Comparison of ENCODE assay signal across 23 mouse cellular contexts in the genomic region with DNA sequence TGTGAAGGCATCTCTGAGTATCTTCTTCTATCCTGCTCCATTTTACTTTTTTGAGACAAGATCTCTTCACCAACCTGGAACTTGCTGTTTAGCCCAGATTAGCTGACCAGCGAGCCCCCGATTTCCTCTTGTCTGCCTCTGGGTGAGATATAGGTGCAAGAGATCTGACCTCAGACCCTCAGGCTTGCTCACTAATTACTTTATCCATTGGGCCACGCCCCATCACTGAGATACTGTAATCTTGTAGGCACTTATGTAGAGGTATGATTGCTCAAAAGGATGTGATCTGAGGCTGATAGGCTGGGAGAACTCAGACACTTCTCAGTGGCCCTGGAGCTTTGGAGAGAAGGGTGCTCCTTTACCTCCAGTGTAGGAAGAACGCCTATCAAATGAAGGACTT. TPM values are rescaled to one million over a fixed set of nuclear protein-coding genes. Genes with fewer than 3 reads are reported as not detected.
"Had no signal": no experiment of that assay in that cellular context is flagged by ENCODE, and none has a peak within 500 bp of the region (broad histone marks: within the 10 kb centered on the region; RNA-seq: fewer than 3 reads in every experiment).

No protein-coding gene starts in this region.

- H3K4me3 ChIP-seq: liver, embryonic 15.5 days; midbrain, embryonic 10.5 days; midbrain, embryonic 13.5 days; midbrain, embryonic 15.5 days; myocyte; neural tube, embryonic 13.5 days; neural tube, embryonic 15.5 days had no signal

- H3K27ac ChIP-seq: liver, embryonic 15.5 days; midbrain, embryonic 10.5 days; midbrain, embryonic 13.5 days; midbrain, embryonic 15.5 days; neural tube, embryonic 13.5 days; neural tube, embryonic 15.5 days had no signal

- DNase-seq: lung, adult 18-20 months; lung, embryonic 14.5 days; lung, postnatal 10 days; lung, postnatal 4 days; retina, postnatal 1 day; right cerebral cortex, adult 18-20 months; right cerebral cortex, postnatal 25 days; right cerebral cortex, postnatal 4 days; spleen, adult 18-20 months; thymus, adult 18-20 months; thymus, postnatal 25 days; thymus, postnatal 4 days had no signal

- H3K27me3 ChIP-seq: midbrain, embryonic 15.5 days; neural tube, embryonic 13.5 days had no signal

- H3K4me1 ChIP-seq: midbrain, embryonic 10.5 days; midbrain, embryonic 13.5 days; midbrain, embryonic 15.5 days; neural tube, embryonic 15.5 days had no signal

- H3K36me3 ChIP-seq: liver, embryonic 15.5 days; midbrain, embryonic 10.5 days; midbrain, embryonic 13.5 days; midbrain, embryonic 15.5 days; neural tube, embryonic 13.5 days; neural tube, embryonic 15.5 days had no signal

- ATAC-seq: midbrain, embryonic 13.5 days; midbrain, embryonic 15.5 days had no signal

- H3K4me2 ChIP-seq: liver, embryonic 15.5 days; lung, embryonic 14.5 days; midbrain, embryonic 13.5 days; midbrain, embryonic 15.5 days; neural tube, embryonic 13.5 days; neural tube, embryonic 15.5 days had no signal

- H3K9ac ChIP-seq: liver, embryonic 15.5 days; lung, embryonic 14.5 days; midbrain, embryonic 13.5 days; midbrain, embryonic 15.5 days; neural tube, embryonic 13.5 days; neural tube, embryonic 15.5 days had no signal

- H3K9me3 ChIP-seq: liver, embryonic 15.5 days; midbrain, embryonic 10.5 days; midbrain, embryonic 13.5 days; midbrain, embryonic 15.5 days; neural tube, embryonic 13.5 days; neural tube, embryonic 15.5 days had no signal

RNA-seq across cellular contexts. Expression of gene Gm9817, which starts 46.0 kb away (rescaled TPM):
- total RNA-seq: megakaryocyte-erythroid progenitor cell, adult 5-6 weeks had no signal
- polyA plus RNA-seq: liver, embryonic 15.5 days; lung, embryonic 14.5 days; lung, embryonic 16.5 days; midbrain, embryonic 10.5 days; midbrain, embryonic 13.5 days; neural tube, embryonic 11.5 days; neural tube, embryonic 13.5 days; neural tube, embryonic 15.5 days; thymus, postnatal 0 days had no signal
